Mouse (Mus musculus) right cerebral cortex, adult 2 months (tissue): ENCODE measurements around the gene Tut1.

Experiments
- DNase-seq, 2 experiments: peaks; one replicate each; pipeline ENCODE4 v3.0.0; 2021 to 2022; ENCODE audit warnings: low spot score in 2 of 2

Gene Tut1

DNA sequence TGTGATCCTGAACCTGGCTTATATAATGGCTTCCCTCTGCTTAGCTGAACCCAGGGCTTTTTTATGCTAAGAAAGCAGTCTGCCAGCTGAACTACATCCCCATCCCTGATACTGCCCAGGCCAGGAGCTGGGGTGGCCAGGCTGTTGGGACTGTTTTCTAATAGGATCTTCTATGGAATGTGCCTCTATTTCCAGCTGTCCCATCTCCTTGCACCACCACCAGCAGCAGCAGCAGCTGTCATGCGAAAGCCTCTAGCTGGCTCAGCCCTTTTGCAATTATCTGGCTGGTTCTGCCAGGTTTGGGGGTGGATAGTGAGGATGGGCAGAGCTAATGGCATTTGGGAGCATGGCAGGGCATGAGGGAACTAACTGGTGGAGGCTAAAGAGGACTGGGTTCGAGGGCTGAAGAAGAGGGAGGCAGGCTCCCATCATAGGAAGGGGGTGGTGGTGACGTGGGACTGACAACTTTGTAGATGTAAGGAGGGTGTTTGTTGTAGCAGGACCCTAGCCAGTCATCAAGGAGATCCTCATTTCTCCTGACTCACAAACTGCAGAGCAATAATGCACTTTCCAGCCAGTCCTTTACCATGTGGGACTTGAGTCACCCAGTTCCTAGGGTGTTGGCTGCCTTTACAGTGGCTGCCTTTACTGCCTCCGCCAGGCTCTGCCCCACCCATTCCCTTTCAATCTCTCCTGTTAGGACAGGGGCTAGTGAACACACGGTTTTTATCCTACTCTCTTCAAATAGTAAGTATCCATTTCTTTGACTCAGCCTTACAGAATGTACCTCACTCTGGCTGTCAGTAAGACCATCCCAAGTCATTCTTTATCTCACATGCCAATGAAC lies 28.9 kb downstream of the Tut1 start:
- no peak for DNase-seq

- DNase-seq: no peak
These were observed 29.6 kb downstream of the Tut1 start for GRCm38 (mm10) chr19:8983150-8983650.

GRCm38 (mm10) chr19:8984255-8984868 lies 30.7 kb downstream of the Tut1 start:
- peak in 1 of 2 experiments; percentile 27 for DNase-seq

DNA sequence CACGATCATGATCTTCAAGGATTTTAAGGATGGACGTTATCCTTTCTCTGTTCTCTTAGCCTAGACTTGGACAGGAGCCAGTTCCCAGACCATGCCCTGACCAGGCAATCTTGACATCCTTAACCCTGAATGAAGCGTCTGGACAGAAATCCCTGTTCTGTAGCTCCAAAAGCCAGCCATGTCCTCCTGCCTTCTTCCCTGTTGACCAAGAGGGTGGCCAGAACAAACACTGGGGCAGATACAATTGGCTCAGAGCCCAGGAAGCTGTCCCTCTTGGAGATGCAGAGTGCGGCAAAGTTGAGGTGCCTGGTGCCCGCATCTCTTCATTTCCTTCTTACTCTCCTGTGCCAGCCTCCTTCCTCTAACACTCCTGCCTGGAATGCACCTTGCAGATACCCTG lies 32.2 kb downstream of the Tut1 start:
- DNase-seq: no peak

- no peak for DNase-seq
These were observed 34.2 kb downstream of the Tut1 start for GRCm38 (mm10) chr19:8987816-8988215.

DNA sequence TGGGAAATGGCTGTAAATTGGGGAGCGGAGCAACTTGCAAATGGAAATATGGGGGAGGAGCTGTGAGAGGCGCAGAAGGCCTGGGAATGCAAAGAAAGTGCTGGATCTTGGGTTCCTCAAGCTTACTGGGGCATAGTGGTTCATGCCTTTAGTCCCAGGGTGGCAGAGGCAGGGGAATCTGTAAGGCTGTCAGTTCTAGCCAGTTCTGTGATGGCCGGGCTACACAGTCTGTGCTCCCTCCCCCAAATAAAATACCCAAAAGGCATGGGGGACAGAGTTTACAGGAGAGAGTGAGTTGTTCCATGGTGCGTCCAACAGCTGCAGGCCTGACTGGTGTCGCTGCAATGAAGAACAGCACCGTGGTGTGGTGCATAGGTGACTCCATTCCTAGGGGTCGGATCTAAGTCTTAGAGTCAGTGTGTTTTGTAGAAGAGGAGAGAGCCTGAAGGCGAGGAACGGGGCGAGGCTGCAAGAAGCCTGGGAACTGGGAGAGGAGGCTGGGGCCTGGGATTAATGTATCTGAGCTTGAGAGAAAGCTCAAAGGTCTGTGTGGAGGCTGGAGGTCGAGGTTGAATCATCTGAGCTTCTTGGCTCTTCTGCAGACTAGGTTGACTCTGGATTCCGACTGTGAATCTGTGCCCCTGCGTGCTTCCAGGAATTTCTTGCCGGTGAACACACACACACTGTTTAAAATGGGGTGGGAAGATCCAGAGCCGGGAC lies 34.9 kb downstream of the Tut1 start:
- no peak for DNase-seq

GRCm38 (mm10) chr19:8989066-8989566 lies 35.5 kb downstream of the Tut1 start, which contains the start of gene Ahnak:
TSS of gene Ahnak (plus strand) at chr19:8989284.
- no peak for DNase-seq

DNA sequence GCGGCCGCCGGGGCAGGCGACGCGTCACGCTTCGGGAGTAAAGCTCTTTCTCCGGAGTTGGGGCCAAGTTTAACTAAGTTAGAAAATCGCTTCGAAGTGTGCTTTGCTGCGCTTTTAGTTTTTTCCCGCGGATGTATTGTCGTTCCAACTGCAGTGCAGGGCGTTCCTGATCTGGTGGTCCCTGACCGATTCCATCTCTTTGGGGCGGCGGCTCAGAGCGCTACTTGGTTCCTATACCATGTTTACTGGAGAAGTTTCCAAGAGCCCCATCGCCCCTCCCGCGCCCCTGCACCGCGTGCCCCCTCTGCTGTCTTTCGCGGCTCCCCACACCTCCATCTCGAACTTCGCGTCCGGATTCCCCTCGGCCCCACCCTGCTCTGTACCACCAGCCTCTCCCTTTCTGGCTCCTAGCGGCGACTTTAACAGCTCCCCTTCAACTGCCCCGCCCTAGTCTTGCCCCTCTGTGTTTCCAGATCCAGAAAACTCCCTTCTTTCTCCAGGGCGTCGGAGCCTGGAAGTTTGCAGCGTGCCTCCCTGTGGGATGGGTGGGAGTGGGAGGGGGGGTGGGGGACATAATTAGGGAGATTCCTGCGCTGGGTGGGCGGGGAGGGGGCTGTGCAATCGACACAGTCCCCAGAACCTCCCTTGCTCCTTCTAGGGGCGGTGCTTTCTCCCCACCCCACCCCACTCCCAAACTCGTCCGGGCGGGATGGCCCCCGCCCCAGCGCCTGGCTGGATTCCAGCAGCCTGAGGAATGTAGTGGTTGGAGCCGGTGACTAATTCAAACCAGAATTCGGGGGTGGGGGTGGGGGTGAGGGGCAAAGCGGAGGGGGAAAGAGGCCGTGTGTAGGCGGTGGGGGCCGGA lies 36.2 kb downstream of the Tut1 start:
- DNase-seq: no peak

- DNase-seq: no peak
These were observed 36.9 kb downstream of the Tut1 start for GRCm38 (mm10) chr19:8990432-8991102.

DNA sequence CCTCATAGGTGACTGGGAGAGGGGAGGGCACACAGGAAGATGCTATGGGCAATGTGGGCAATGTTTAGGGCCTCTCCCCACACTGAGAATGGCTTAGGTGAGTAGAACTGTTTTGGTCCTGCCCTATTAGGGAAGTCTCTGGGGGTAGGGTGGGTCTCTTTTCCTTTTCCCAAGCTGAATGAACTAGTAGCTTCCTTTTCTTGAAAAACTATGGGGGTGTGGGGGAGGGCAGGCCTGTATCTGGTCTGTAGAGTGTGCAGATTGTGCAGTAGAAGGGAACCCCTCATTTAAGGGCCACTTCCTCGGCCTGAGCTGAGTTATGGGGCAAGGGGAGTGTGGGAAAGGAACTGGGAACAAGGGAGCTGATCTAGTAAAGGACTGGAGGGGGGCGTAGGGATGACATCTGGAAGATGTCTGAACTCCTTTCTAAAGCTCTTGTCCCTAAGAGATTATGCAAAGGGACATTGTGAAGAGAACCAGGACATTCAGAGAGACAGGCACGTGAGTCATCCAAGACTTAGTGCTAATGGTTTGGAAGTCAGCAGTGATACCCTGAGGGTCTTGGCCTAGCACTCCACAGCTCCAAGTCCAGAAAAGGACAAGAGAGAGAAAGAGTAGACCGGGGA lies 37.7 kb downstream of the Tut1 start:
- DNase-seq: no peak

DNA sequence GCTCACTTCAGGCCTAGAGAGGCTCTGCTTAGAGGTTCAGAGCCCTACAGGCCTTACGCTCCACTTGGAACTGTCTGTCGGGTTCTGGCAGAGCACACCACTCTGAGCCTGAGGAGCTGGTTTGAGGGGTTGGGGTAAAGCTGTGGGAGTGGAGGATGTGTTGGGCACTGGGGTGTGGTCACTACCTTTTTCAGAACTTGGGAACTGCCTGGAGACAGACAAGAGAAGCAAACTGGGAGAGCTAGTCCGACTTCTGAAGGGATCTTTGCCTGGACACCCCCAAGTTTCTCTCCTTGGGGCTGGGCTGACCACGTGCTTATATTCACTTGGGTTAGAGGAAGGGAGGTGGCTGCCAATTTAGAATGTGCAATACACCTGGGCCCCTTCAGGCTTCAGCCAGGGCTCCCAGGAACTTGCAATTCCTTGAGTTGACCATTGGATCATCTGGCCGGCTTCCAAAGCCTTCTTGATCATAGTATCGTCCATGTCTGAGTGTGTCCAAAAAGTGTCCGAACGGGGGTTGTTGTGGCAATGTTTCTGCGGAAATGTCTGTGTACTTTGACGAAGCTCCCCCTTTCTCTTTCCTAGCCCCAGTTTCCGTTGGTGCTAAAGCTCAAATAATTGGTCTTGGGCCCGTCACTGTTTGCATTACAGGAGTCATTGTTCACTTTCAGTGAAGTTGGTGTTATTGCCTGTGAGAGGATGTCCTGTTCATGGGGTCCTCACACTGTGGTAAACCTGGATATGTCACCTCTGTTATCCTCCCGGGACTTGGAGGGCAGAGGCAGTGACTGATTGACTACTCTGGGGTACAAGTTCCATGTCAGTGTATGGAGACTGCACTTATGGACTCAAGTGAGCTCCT lies 38.5 kb downstream of the Tut1 start:
- DNase-seq: no peak

- DNase-seq: peak; percentile 75 to 80
These were observed 39.4 kb downstream of the Tut1 start for GRCm38 (mm10) chr19:8992769-8993624.

- no peak for DNase-seq
These were observed 39.9 kb downstream of the Tut1 start for GRCm38 (mm10) chr19:8993625-8993912.

GRCm38 (mm10) chr19:8994813-8995607 lies 41.4 kb downstream of the Tut1 start:
- no peak for DNase-seq

DNA sequence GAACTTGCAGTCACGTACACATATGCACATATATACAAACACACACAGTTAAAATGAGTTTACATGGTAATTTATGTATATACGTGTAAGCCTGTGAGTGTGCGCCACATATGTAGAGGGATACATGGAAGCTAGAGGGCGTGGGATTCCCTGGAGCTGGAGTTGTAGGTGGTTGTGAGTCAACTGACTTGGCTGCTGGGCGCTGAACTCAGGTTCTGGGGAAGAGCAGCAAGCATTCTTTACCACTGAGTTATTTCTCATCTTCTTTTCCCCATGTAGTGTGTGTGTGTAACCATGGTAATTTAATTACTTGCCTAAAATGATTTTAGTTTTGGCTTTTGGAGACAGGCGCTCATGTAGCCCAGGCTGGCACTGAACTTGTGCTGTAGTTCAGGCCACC lies 43.0 kb downstream of the Tut1 start:
- peak in 1 of 2 experiments; percentile 19 for DNase-seq

DNA sequence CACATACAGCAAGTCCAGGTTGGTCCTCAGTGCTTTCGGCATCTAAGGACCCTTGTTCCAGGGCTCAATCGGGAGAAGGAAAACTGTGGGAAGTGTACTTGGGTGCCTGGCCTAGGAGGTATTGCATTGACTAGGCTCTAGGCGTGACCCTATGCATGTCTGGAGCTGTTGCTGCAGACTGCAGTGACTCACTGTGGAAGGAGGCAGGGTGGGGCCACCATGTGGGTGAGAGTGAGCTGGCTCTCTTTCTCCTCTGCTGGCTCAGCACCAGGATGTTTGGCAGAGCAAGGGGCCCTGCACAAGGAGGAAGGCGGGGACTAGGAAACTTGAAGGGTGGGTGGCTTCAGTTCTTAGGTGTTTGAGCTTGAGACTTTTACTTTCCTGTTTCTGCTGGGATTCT lies 43.9 kb downstream of the Tut1 start:
- DNase-seq: peak; percentile 73 to 77

DNA sequence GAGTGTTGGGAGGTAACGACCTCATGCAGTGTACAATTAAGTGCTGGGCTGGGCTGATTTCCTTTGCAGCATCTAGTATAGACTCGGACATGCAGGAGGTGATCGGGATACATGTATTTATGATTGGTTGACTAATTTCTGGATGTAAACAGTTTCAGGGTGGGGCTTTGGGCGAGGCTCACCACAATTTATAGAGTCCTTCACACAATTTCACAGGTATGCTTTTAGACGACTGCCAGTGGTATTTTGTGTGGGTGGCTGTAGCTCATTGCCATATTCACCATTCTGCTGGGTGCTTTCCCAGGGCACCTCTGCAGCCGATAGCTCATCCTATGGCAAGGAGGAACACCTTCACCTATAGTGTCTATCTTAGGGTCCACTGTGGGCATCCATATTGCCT lies 44.9 kb downstream of the Tut1 start:
- no peak for DNase-seq

GRCm38 (mm10) chr19:8999223-8999622 lies 45.6 kb downstream of the Tut1 start:
- DNase-seq: no peak
